Mouse (Mus musculus): ENCODE data around the gene Antxr1.

The Antxr1 gene

GRCm38 (mm10) chr6:87184418-87184817, 151.2 kb downstream of the Antxr1 start:
- DNase-seq (ENCODE audit: low spot score) = no peak

- no peak for DNase-seq (ENCODE audit: low spot score)
Observed at GRCm38 (mm10) chr6:87183981-87184380, 151.6 kb downstream of the Antxr1 start.

- no peak for DNase-seq (ENCODE audit: low spot score)
Observed at GRCm38 (mm10) chr6:87183159-87183558, 152.5 kb downstream of the Antxr1 start.

- DNase-seq (ENCODE audit: low spot score) = no peak
Observed at GRCm38 (mm10) chr6:87182736-87183135, 152.9 kb downstream of the Antxr1 start.

GRCm38 (mm10) chr6:87171461-87171860, 164.2 kb downstream of the Antxr1 start:
- no peak for DNase-seq (ENCODE audit: low spot score)

- peak; percentile 72 for DNase-seq (ENCODE audit: low spot score)
Observed at GRCm38 (mm10) chr6:87170875-87171274, 164.7 kb downstream of the Antxr1 start.

- no peak for DNase-seq (ENCODE audit: low spot score)
Observed at GRCm38 (mm10) chr6:87170277-87170676, 165.3 kb downstream of the Antxr1 start.

- DNase-seq (ENCODE audit: low spot score) = no peak
Observed at GRCm38 (mm10) chr6:87168021-87168420, 167.6 kb downstream of the Antxr1 start.

- DNase-seq (ENCODE audit: low spot score) = no peak
Observed at GRCm38 (mm10) chr6:87166673-87167305, 168.8 kb downstream of the Antxr1 start.

- no peak for DNase-seq (ENCODE audit: low spot score)
Observed at GRCm38 (mm10) chr6:87165536-87166311, 169.9 kb downstream of the Antxr1 start.

- DNase-seq (ENCODE audit: low spot score) = no peak
Observed at GRCm38 (mm10) chr6:87161391-87162263, 174.0 kb downstream of the Antxr1 start.

GRCm38 (mm10) chr6:87160196-87160595, 175.4 kb downstream of the Antxr1 start:
- DNase-seq (ENCODE audit: low spot score) = no peak

GRCm38 (mm10) chr6:87158062-87158623, 177.5 kb downstream of the Antxr1 start:
- DNase-seq (ENCODE audit: low spot score) = no peak

- DNase-seq (ENCODE audit: low spot score) = no peak
Observed at GRCm38 (mm10) chr6:87153836-87154235, 181.8 kb downstream of the Antxr1 start.

- no peak for DNase-seq (ENCODE audit: low spot score)
Observed at GRCm38 (mm10) chr6:87153231-87153580, 182.4 kb downstream of the Antxr1 start.

- no peak for DNase-seq (ENCODE audit: low spot score)
Observed at GRCm38 (mm10) chr6:87152461-87153230, 183.0 kb downstream of the Antxr1 start.

- no peak for DNase-seq (ENCODE audit: low spot score)
Observed at GRCm38 (mm10) chr6:87151427-87151826, 184.2 kb downstream of the Antxr1 start.

- no peak for DNase-seq (ENCODE audit: low spot score)
Observed at GRCm38 (mm10) chr6:87150471-87150870, 185.2 kb downstream of the Antxr1 start.

- DNase-seq (ENCODE audit: low spot score) = no peak
Observed at GRCm38 (mm10) chr6:87147921-87148320, 187.7 kb downstream of the Antxr1 start.

GRCm38 (mm10) chr6:87143594-87143993, 192.0 kb downstream of the Antxr1 start:
- DNase-seq (ENCODE audit: low spot score) = no peak

- no peak for DNase-seq (ENCODE audit: low spot score)
Observed at GRCm38 (mm10) chr6:87142239-87142638, 193.4 kb downstream of the Antxr1 start.
